Mouse (Mus musculus) limb, embryonic 13.5 days (tissue): ENCODE measurements at regions not wholly inside any gene's neighbourhood (a gene's known extent, or its start where the extent isn't known, plus 50 kb on each side); places are given as distances from the start of the nearest gene placed in this dataset.
A peak's percentile ranks its signal among the peaks of the same experiment; 100 is the strongest.
"Not testable (repeated sequence)": the region's sequence is repeated elsewhere in the genome, so short reads cannot be mapped to it uniquely, and the experiment has no call there.

Source experiments
- ATAC-seq: fragments of 200-750 bp; cut with Nextera tagmentation; 2 replicates; pipeline ENCODE4 v1.8.0; 2017; ENCODE audit warnings: low read depth, moderate number of reproducible peaks, moderate TSS enrichment; ENCODE audit not compliant: low FRiP score
- H3K27ac ChIP-seq: fragments of 300-500 bp; sonication (generic); 2 replicates; pipeline ENCODE4 v1.5.1; 2015; ENCODE audit warnings: inconsistent platforms, mild to moderate bottlenecking, moderate library complexity
- H3K27me3 ChIP-seq: fragments of 300-500 bp; sonication (generic); 2 replicates; pipeline ENCODE4 v1.6.1; 2015; ENCODE audit warnings: mild to moderate bottlenecking, inconsistent platforms
- H3K36me3 ChIP-seq: fragments of 300-500 bp; sonication (generic); 2 replicates; pipeline ENCODE4 v1.6.1; 2015; ENCODE audit warnings: inconsistent platforms, mild to moderate bottlenecking, moderate library complexity
- H3K4me1 ChIP-seq: fragments of 300-500 bp; sonication (generic); 2 replicates; pipeline ENCODE4 v1.6.1; 2015; ENCODE audit warnings: inconsistent platforms
- H3K4me2 ChIP-seq: fragments of 300-500 bp; sonication (generic); replicated peaks from 2 replicates; pipeline ENCODE4 v1.6.1; 2015; ENCODE audit warnings: inconsistent platforms, mild to moderate bottlenecking, moderate library complexity
- H3K4me3 ChIP-seq: fragments of 300-500 bp; sonication (generic); 2 replicates; pipeline ENCODE4 v1.5.1; 2015; ENCODE audit warnings: moderate library complexity, mild to moderate bottlenecking, inconsistent platforms
- H3K9ac ChIP-seq: fragments of 300-500 bp; sonication (generic); 2 replicates; pipeline ENCODE4 v1.6.1; 2015; ENCODE audit warnings: mild to moderate bottlenecking, inconsistent platforms
- H3K9me3 ChIP-seq: fragments of 300-500 bp; sonication (generic); 2 replicates; pipeline ENCODE4 v1.6.1; 2016; ENCODE audit warnings: inconsistent platforms
- WGBS: fragments of 180-500 bp; shearing (Covaris S2); methylation state at CpG from one replicate; pipeline ENCODE4 v1.1.7; 2015; 5-methylcytosine and 5-hydroxymethylcytosine counted together

- peak overlapping the region; percentile 34; the same call in 1 of the 2 replicates for H3K4me2 ChIP-seq
- H3K27ac ChIP-seq = peak overlapping the region; percentile 49
- 29% methylated on average over 9 of the region's 9 CpGs for WGBS
Observed at GRCm38 (mm10) chrX:162359767-162360545, 200.4 kb upstream of the Nhs start.

GRCm38 (mm10) chrX:162348341-162348740 lies 188.8 kb upstream of the Nhs start:
- Histone ChIP-seq H3K27me3 (peaks cover 32% of the 10 kb centered on the region; the same call in 1 of the 2 replicates), H3K4me1 (peaks cover 17% of the 10 kb centered on the region), H3K9ac (no peak overlapping the region), H3K9me3 (no peaks in the 10 kb centered on the region), H3K4me3 (no peak overlapping the region), H3K27ac (peak overlapping the region; percentile 6; the same call in 1 of the 2 replicates), H3K4me2 (no peak overlapping the region), H3K36me3 (no peaks in the 10 kb centered on the region)
- peak; percentile 25; the same call in 1 of the 2 replicates for ATAC-seq
- whole genome bisulfite sequencing = 18% methylated on average over 4 of the region's 4 CpGs

More at GRCm38 (mm10) chrX:162359767-162360545, 200.4 kb upstream of the Nhs start:
- Histone ChIP-seq H3K36me3 (no peaks in the 10 kb centered on the region), H3K27me3 (peaks cover 30% of the 10 kb centered on the region; the same call in 1 of the 2 replicates), H3K9me3 (no peaks in the 10 kb centered on the region), H3K9ac (no peak overlapping the region), H3K4me3 (no peak overlapping the region), H3K4me1 (peaks cover 10% of the 10 kb centered on the region)
- ATAC-seq = peak; percentile 91

- WGBS = 21% methylated on average over 2 of the region's 2 CpGs
- Histone ChIP-seq H3K27ac (peak overlapping the region; percentile 6; the same call in 1 of the 2 replicates), H3K4me2 (no peak overlapping the region), H3K36me3 (no peaks in the 10 kb centered on the region), H3K4me1 (peaks cover 17% of the 10 kb centered on the region), H3K4me3 (no peak overlapping the region), H3K27me3 (peaks cover 32% of the 10 kb centered on the region; the same call in 1 of the 2 replicates), H3K9ac (no peak overlapping the region), H3K9me3 (no peaks in the 10 kb centered on the region)
- ATAC-seq = no peak
Observed at GRCm38 (mm10) chrX:162347886-162348285, 188.4 kb upstream of the Nhs start.

- ATAC-seq = no peak; the same call in 1 of the 2 replicates
- Histone ChIP-seq H3K4me2 (no peak overlapping the region), H3K27me3 (peaks cover 28% of the 10 kb centered on the region; the same call in 1 of the 2 replicates), H3K36me3 (no peaks in the 10 kb centered on the region), H3K4me3 (no peak overlapping the region), H3K9ac (no peak overlapping the region), H3K27ac (no peak overlapping the region), H3K4me1 (peaks cover 17% of the 10 kb centered on the region), H3K9me3 (no peaks in the 10 kb centered on the region)
- 47% methylated on average over 3 of the region's 3 CpGs for WGBS
Observed at GRCm38 (mm10) chrX:162345497-162346143, 186.1 kb upstream of the Nhs start.

GRCm38 (mm10) chrX:162332121-162332520 lies 172.6 kb upstream of the Nhs start:
- no peak for ATAC-seq
- WGBS = 81% methylated on average over 5 of the region's 5 CpGs
- no peak overlapping the region for H3K4me3 ChIP-seq

GRCm38 (mm10) chrX:162307646-162308045 lies 148.1 kb upstream of the Nhs start:
- WGBS = 60% methylated on average over 2 of the region's 2 CpGs
- Histone ChIP-seq H3K4me1 (no peaks in the 10 kb centered on the region), H3K4me3 (no peak overlapping the region), H3K9ac (no peak overlapping the region), H3K36me3 (no peaks in the 10 kb centered on the region), H3K4me2 (no peak overlapping the region), H3K27ac (no peak overlapping the region), H3K9me3 (no peaks in the 10 kb centered on the region), H3K27me3 (no peaks in the 10 kb centered on the region)
- no peak for ATAC-seq

More at GRCm38 (mm10) chrX:162332121-162332520, 172.6 kb upstream of the Nhs start:
- H3K9me3 ChIP-seq = no peaks in the 10 kb centered on the region
- no peak overlapping the region for H3K4me2 ChIP-seq
- H3K4me1 ChIP-seq = no peaks in the 10 kb centered on the region
- H3K36me3 ChIP-seq = no peaks in the 10 kb centered on the region
- H3K9ac ChIP-seq = no peak overlapping the region
- H3K27me3 ChIP-seq = peaks cover 8% of the 10 kb centered on the region; the same call in 1 of the 2 replicates
- H3K27ac ChIP-seq = no peak overlapping the region

GRCm38 (mm10) chrX:162304145-162304544 lies 144.6 kb upstream of the Nhs start:
- H3K27me3 ChIP-seq = peaks cover 5% of the 10 kb centered on the region; the same call in 1 of the 2 replicates
- no peak overlapping the region for H3K4me3 ChIP-seq
- H3K9me3 ChIP-seq = no peaks in the 10 kb centered on the region
- no peak for ATAC-seq
- no peak overlapping the region for H3K4me2 ChIP-seq
- H3K36me3 ChIP-seq = no peaks in the 10 kb centered on the region
- H3K4me1 ChIP-seq = no peaks in the 10 kb centered on the region
- H3K9ac ChIP-seq = no peak overlapping the region
- H3K27ac ChIP-seq = no peak overlapping the region

- Histone ChIP-seq H3K27me3 (peaks cover 5% of the 10 kb centered on the region; the same call in 1 of the 2 replicates), H3K4me2 (no peak overlapping the region), H3K9me3 (no peaks in the 10 kb centered on the region), H3K4me3 (no peak overlapping the region), H3K36me3 (no peaks in the 10 kb centered on the region), H3K9ac (no peak overlapping the region), H3K4me1 (no peaks in the 10 kb centered on the region), H3K27ac (no peak overlapping the region)
- no peak for ATAC-seq
Observed at GRCm38 (mm10) chrX:162302788-162303187, 143.3 kb upstream of the Nhs start.

- peaks cover 5% of the 10 kb centered on the region; the same call in 1 of the 2 replicates for H3K27me3 ChIP-seq
- 0 out of 2 replicates have a peak, but pooled peaks cover 2% of the 10 kb centered on the region for H3K9me3 ChIP-seq
- no peaks in the 10 kb centered on the region for H3K4me1 ChIP-seq
- no peak overlapping the region for H3K27ac ChIP-seq
- no peaks in the 10 kb centered on the region for H3K36me3 ChIP-seq
- WGBS = 92% methylated on average over 1 of the region's 1 CpGs
- ATAC-seq = no peak
- H3K4me2 ChIP-seq = no peak overlapping the region
- H3K4me3 ChIP-seq = no peak overlapping the region
- H3K9ac ChIP-seq = no peak overlapping the region
Observed at GRCm38 (mm10) chrX:162291234-162291633, 131.7 kb upstream of the Nhs start.

- H3K27me3 ChIP-seq, H3K4me3 ChIP-seq, H3K4me2 ChIP-seq, H3K27ac ChIP-seq, H3K9me3 ChIP-seq, H3K36me3 ChIP-seq, H3K4me1 ChIP-seq, H3K9ac ChIP-seq, ATAC-seq: not testable (repeated sequence)
Observed at GRCm38 (mm10) chrX:162286155-162286554, 126.6 kb upstream of the Nhs start.

- no peaks in the 10 kb centered on the region for H3K9me3 ChIP-seq
- 39% methylated on average over 3 of the region's 3 CpGs for WGBS
Observed at GRCm38 (mm10) chrX:162284252-162284651, 124.7 kb upstream of the Nhs start.

GRCm38 (mm10) chrX:162282690-162283089 lies 123.2 kb upstream of the Nhs start:
- peaks cover 5% of the 10 kb centered on the region; the same call in 1 of the 2 replicates for H3K27me3 ChIP-seq
- 87% methylated on average over 3 of the region's 3 CpGs for WGBS
- no peak overlapping the region for H3K27ac ChIP-seq
- no peaks in the 10 kb centered on the region for H3K36me3 ChIP-seq
- H3K4me2 ChIP-seq = no peak overlapping the region
- ATAC-seq = no peak
- no peaks in the 10 kb centered on the region for H3K4me1 ChIP-seq
- no peak overlapping the region for H3K9ac ChIP-seq
- no peaks in the 10 kb centered on the region for H3K9me3 ChIP-seq
- H3K4me3 ChIP-seq = no peak overlapping the region

More at GRCm38 (mm10) chrX:162284252-162284651, 124.7 kb upstream of the Nhs start:
- Histone ChIP-seq H3K27me3 (peaks cover 5% of the 10 kb centered on the region; the same call in 1 of the 2 replicates), H3K36me3 (no peaks in the 10 kb centered on the region), H3K4me2 (no peak overlapping the region), H3K4me3 (no peak overlapping the region), H3K4me1 (no peaks in the 10 kb centered on the region), H3K9ac (no peak overlapping the region), H3K27ac (no peak overlapping the region)
- ATAC-seq = no peak
